Mouse (Mus musculus): ENCODE measurements at regions not wholly inside any gene's neighbourhood (a gene's known extent, or its start where the extent isn't known, plus 50 kb on each side); places are given as distances from the start of the nearest gene placed in this dataset.

DNA sequence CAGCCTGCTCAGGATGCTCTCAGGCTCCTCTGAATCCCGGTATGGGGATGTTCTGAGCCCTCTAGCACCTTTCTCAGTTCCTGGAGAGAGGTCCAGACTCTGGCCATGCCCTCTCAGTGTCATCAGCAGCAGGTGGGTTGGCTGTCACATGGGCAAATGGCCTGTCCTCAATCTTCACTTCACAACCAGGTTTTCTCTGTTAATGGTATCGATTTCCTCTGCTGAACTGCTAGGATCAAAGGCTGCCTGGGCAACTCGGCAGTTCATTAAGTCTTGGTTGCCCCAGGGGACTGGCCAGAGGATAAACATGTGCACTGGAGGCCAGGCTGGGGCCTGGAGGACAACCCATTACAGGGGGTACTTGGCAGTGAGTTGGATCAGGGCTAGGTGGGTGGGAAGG lies 156.2 kb downstream of the Trim29 start:
- no peak for DNase-seq (ENCODE audit: low spot score)

DNA sequence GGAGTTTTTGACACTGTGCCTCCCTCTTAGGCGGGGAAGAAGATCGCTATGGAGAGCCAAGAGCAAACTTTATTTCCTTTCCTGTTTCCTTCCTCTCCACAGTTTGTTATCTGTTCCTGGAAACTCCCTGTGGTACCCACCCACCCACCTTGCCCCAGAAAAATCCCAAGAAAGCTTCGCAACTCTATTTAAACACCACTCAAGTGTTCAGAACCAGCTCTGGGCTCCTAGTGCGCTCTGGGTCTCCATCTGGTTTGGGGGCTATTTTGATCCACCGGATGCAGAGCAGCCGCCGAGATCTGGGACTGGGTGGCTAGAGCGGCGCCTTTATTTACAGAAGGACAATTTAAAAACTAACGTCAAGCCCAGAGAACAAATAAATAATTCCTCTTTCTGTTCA lies 158.6 kb downstream of the Trim29 start:
- no peak for DNase-seq (ENCODE audit: low spot score)

DNA sequence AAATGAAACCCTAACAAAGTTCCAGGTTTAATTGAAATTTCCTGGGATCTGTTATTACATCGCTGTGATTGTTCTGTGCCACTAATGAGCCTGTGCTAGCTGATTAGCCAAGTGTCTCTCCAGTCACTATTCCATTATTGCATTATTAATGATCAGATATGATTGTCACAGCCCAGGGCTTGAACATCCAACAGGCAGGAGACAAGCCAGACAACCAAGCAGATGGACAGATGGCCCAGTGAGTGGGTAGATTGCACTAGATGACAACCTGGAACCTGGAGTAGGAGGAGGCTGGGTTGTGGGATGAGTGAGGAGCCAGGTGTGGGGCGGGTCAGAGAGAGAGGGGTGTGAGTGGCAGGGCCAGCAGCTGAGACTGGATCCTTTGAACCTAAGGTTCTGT lies 161.6 kb downstream of the Trim29 start:
- DNase-seq (ENCODE audit: low spot score): no peak

DNA sequence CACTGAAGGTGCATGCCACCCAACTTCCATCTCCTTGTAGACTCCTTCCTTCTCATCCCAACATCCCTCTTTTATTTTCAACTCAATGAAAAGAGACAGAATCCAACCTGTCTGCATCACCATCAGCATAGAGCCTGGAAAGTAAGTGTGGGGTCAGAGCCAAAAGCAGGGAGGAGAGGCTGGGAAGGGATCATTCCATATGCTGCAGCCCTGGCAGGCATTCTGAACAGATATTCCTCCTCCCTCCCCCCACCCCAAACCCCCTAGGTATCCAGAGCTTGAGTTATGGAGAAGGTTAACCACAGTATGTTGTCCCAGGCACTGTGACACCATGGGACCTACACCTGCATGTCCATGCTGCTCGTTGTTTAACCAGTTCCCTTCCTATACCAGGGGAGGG lies 162.5 kb downstream of the Trim29 start:
- DNase-seq (ENCODE audit: low spot score): no peak

DNA sequence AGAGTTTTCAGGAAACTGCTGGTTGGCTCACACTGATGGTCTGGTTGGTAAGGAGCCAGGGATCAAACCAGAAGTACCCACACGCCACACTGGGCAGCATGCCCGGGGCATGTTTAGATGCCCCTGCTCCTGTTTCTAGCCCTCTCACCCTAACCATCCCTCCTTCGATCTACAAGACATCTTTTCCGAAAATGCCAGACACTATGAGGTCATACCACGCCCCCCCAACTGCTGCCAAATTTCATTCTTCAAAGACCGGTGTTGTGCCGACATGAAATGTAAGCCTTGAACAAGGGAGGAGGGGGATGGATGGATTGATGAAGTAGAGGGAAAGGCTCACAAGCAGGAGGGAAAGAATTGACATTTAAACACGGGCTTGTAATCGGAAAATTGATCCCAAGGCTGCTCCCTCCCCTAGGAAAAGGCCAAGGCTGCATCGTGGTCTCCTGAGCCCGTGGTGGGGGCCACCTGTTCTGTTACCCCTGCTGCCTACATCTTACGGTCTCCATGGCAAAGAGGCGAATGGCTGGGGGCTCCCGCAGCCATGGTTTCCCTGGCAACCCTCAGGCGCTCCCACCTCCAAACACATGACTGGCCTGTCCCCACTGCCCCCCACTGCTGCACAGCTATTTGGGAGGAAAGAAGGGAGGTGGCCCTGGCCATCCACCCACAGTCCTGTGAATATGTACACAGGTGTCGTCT lies 163.1 kb downstream of the Trim29 start:
- DNase-seq (ENCODE audit: low spot score): no peak

DNA sequence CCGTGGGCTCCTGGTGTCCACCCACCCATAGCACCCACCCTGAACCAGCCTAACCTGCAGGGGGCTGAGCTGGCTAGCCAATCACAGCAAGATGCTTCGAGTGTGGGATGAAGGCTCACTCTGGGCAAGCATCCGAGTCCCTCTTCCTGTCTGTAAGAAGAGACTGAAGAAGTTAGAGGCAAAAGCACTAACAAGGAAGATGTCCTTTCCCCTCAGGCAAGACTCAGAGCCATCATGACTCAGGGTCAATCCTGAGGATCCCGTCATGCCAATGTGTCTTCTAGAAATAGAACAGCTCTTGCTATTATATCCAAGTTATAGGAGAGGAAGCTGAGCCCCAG lies 163.6 kb downstream of the Trim29 start:
- DNase-seq (ENCODE audit: low spot score): no peak

DNA sequence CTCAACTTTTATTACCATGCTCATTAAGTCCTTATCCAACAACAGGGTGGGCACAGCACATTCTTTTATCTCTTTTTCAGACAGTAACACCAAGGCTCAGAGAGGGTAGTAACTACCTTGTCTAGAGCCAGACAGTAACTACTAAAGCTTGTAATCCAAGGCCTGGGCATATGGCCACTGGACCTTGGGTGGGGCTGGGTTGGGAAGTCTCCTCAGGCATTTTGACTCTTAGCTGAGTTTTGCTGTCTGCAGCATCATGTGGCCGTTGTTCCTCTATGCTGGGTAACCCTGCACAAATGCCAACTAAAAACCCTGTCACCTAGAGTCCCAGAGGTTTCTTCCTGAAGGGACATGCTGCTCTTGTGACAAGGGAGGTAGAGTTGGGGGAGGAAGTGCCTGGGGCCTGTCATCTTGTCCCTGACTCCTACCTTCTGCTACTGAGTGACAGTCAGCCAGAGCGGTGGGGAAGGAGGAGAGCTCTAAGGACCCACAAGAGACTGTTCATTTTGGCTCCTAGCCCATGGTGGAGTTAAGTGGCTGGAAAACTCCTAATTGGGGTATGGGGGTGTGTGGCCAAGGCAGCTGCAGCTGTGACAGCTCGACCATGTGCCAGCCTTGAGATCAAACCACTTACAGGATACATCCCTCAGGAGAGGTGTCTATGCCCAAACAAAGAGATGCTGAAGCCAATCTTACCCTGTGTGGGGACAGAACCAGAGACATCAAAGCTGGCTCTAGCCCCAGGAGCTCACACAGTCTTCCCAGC lies 170.4 kb downstream of the Trim29 start:
- no peak for DNase-seq (ENCODE audit: low spot score)

DNA sequence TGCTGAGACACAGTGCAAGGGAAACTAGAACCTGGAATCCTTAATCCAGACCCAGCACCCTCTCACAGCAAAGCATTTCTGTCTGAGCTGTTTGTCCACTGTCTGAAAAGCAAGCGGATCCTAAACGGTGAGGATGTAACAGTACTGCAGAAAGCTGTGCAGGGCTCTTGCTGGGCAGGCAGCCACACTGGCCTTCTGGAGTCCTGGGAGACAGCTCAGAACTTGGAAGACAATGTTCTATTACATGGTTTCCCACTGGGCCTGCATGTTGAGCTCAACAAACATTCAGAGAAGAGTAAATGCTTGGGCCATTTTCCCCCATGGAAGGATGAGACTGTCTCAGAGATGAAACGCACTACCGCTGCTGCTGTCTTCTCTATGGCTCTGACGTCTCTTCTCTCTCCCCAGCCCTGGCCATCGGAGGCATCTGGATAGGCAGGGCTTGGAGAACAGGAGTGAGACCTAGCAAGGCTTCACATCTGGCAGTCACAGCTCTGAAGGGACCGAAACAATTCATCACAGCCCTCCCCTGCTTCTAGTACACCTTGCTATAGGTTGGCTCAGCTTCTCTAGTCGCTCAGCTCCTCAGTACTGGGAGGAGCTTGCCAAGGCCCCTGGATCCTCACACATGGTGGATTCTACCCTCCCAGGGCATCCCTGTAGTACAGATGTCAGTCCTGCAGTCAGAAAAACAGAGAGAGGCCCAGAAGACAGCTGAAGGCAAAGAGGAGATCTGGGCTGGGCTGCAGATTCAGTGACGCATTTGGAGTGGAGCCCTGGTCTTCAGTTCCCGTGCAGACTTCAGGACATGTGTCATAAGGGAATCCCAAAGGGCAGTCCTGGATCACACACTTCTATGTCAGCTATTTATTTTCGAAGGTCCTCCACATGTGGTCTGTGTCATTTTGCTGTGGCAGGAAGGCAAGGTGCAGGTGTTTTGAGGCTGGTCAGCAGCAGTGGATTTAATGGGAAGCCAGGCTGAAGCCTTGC lies 171.7 kb downstream of the Trim29 start:
- DNase-seq (ENCODE audit: low spot score): no peak

DNA sequence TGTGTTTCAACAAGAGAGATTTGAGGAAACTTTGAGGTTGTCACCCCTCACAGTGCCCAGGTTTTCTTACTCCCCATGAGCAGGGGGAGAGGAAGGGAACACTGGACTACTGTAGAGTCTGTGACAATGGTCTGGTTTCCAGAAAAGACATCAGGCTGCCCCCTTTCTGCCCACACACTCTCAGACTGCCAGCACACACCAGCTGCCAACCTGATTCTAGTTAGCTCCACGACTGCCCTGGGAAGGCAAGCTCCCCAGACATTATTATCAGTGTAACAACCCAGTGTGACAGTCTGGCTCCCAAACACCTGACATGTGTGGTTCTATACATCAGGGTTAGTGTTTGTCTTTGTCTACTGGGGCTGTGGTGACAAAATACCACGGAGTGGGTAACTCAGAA lies 172.5 kb downstream of the Trim29 start:
- DNase-seq (ENCODE audit: low spot score): no peak

DNA sequence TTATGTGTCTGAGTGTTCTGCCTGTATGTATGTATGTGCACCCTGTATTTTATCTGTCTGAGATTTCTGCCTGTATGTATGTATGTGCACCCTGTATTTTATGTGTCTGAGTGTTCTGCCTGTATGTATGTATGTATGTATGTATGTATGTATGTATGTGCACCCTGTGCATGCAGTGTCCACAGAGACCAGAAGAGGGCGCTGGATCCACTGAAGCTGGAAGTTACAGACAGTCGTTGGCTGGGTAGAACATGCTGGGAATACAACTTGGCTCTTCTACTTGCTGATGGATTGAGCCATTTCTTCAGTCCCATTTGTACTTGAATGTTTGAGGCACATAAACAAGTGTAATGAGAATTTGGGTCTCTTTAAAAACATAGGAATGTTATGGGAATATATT lies 173.3 kb downstream of the Trim29 start:
- no peak for DNase-seq (ENCODE audit: low spot score)

DNA sequence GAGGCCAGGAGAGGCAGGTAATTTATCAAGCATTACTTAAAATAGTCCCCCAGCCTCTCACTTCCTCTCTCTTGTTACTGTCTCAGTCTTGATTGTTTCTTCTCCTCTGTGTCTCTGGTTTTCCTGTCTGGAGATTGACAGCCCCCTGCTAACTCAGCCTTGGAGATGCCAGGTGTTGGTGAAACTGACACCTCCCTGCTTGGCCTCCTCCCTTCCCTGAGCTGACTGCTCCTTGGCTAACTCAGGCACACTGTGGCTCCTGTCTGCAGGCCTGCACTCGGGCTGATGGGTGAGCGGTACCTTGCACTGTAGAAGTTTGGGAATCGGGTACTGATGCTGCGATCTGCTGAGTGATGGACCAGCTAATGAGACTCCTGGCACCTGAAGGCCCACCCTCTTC lies 176.1 kb downstream of the Trim29 start:
- no peak for DNase-seq (ENCODE audit: low spot score)

DNA sequence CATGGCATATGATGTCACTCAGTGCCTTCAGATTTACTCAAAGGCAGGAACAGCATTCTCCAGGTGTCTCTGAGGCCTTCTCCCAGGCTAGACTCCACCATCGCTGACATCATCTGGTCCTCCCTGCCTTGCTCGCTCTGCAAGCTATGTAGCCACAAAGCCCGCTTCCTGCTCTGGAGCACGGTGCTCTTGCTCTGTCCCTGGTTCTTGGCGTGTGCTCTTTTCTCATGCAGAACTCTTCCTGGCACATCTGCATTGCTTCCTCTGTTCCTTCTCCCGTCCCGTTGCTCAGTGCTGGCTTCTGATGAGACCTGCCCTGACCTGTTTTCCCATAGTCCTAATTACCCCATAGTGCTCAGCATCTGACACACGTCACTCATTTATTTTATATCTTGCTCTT lies 178.6 kb downstream of the Trim29 start:
- no peak for DNase-seq (ENCODE audit: low spot score)

DNA sequence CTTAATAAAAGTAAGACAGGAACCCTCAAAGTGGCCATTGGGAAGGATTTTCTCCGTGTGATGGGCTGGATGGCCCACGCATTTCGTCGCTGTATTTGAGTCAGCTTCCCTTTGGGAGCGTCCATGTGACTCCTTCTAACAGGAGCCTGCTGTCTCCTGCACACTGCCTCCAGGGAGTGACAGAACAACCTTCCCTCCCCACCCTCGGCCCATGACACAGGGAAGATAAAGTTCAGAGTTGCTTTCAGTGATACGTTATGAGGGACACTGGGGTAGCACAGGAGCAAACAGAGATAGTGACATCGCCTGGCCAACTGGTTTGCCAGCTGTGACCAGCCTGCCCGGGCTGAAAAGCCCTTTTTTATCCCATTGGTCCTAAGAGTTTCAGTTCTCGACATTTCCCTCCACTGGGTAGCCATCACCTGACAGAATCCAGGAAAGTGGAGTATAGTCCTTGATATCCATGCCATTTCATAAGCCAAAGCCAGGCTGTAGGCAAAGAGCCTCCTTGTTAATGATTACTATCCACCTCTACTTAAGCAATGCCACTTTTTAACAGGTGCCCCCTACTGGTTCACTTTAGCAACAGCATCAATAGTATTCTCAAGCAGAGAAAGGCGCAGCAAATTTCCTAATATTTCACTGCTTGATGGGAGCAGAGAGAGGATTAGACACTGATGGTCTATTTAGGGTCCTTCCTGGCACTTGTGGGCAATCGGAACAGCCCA lies 180.5 kb downstream of the Trim29 start:
- no peak for DNase-seq (ENCODE audit: low spot score)

DNA sequence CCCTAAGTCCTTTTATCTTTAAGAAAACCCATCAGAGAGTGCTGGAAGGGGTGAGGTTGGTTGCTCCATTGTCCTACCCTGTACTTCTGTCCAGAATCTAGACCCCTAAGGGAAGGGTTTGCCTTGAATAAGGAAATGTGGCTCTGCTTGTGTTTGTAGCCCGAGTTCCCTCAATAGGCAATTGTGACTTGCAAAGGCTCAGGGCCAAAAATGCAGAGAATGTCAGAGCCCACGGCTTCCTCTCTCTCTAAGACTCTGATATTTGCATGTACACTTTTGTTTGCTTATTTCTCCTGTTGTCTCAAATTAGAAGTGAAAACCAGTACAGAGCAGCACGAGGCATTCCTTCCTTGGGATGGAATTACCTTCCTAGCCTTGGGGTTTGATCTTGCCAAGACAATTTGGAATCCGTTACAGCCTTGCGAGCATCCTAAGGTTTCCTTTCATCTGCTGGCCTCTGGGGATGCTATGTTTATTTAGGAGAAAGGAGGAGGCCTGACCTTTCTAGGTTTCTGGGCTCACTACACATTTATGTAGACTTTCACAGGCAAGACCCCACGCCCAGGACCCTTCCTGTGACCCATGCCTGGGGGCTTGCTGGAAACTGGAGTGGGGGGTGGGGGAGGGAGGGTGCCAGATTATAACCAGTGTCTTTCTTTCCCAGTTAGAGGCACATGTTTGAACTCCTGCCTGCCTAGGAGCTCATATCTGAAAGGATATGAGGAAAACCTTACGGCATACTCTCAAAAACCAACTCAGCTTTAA lies 181.8 kb downstream of the Trim29 start:
- no peak for DNase-seq (ENCODE audit: low spot score)

DNA sequence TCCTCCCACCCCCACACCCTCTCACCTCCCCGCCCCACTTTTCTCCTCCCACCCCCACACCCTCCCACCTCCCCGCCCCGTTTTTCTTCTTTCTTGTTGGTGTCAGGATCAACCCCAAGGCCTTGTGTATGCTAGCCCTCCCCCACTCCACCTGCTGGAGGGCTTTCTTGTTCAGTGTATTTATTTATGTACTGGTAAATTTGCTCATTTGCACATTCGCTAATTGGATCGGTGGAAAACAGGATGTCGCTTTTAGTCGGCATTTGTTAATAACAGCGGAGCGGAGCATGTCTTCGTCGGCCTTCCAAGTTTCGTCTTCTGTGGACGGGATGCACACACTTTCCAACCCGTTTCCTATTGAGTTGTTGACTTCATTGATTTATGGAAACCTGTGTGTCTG lies 187.9 kb downstream of the Trim29 start:
- DNase-seq (ENCODE audit: low spot score): no peak

DNA sequence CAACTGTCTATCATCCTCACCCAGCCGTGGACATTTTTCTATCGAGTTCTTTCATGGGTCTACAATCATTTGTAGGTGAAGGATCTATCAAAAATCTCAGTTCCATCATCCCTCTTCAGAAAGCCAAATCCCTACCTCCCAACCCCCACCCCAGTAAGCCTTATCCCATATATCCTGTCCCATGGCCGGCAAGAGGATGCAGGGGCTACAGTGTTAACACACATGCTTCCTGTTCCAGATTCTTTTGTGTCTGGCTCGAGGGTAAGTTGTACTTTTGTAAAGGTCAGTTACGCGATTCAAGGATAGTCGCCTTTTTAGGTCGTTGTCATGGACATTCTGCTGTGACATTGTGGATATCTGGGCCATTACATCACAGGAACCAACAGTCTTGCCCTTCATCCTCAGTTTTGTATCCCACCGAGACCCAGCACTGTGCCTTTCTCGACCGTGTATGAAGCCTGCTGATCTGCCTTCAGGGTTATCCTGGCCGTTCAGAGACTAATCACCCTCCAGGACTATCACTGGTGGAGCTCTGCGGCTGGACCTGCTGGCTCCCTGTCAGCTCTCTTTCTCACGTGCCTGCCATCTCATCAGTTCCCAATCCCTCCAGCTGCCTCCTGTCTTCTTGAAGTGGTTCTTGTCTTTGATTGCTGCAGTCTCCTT lies 193.8 kb downstream of the Trim29 start:
- no peak for DNase-seq (ENCODE audit: low spot score)

DNA sequence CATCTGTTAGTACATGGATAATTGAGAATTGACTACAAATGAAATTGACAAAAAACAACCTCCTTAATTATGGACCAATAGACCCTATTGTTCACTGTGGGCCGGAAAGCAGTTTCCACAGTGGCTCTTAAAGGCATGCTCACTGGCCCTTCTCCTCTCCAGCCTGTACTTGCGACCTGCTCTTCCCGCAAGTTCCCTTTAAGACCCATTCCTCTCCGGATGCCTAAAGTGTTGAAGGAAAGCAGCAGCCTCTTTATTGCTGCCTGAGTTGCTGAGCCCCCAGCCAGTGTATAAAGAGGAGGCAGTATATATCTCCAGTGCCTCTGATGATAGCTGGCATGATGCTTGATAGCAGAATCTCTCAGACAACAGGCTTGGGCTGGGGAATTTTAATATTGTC lies 195.2 kb downstream of the Trim29 start:
- no peak for DNase-seq (ENCODE audit: low spot score)

DNA sequence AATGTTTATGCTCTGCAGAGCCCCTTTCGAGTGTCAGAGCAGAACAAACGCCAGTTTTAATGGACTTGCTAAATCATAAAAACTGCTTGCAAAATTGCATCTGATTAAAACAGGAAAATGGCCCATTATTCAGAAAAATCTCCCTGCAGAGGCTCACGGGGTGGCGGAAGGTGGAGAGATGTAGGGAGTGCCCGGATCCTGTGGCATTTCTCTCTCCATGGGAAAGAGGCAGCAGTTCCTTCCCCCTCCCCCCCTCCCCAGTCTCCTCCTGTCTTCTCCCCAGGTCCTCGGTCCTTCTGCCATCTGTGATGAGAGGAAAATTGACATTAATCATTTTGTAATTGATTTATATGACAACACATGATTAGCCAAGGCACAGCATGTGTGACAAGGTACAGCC lies 195.6 kb downstream of the Trim29 start:
- no peak for DNase-seq (ENCODE audit: low spot score)

DNA sequence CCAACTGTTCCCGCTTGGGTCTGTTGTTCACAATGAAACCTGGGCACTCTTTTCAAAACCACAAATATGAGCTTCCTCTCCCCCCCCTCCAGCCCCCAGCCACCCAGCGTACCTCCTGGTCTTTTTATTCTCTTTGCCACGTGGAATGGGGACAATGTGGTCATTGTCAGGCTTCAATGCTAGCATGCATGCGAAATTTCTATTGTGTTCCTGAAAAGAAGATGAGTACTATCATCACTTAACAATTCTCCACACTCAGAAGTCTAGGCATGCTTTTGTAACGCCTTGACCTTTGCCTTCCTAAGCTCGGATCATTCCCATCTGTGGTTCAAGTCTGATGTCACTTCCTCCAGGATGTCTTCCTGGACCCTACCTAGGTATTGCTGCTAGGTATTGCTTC lies 202.2 kb downstream of the Trim29 start:
- no peak for DNase-seq (ENCODE audit: low spot score)

DNA sequence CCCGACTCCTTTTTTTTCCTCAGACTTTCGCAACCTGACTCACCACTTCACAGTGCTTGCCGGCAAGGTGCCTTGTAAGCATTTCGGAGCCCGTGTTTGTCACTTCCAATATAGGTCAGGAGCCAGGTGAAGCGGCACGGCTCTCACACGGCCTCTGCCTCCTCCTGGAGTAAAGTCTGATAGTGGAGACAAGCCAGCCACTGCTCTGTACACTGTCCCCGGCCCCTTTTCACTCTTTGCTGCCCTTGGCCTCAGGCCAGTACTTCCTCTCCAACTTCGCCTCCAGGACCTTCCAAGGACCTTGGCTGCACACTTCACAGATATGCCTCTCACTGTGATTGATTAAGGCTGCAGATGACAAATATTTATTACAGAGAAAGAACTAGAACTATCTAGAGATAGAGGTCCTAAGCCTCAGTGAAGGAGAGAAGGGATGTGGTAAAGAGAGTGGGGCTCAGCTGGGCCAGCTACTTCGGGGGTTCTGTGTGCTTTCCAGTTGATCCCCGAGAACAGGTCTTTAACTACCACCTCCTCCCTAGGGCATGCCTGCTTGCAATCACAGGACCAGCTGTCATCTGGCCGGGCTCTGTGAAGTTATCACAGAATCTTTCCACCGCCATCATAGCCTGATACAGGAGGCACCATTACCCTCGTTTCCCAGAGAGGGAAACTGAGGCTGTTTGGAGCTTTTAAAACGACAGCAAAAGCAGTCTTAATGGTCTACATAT lies 204.2 kb downstream of the Trim29 start:
- DNase-seq (ENCODE audit: low spot score): no peak

Measured in ovary, adult 18-20 months (tissue).